Mouse (Mus musculus): ENCODE measurements around the gene C1qtnf2. TPM values are rescaled to one million over a fixed set of nuclear protein-coding genes. Genes with fewer than 3 reads are reported as not detected.

Gene C1qtnf2
- total RNA-seq, 2 experiments from 2014 or later, result not detected

DNA sequence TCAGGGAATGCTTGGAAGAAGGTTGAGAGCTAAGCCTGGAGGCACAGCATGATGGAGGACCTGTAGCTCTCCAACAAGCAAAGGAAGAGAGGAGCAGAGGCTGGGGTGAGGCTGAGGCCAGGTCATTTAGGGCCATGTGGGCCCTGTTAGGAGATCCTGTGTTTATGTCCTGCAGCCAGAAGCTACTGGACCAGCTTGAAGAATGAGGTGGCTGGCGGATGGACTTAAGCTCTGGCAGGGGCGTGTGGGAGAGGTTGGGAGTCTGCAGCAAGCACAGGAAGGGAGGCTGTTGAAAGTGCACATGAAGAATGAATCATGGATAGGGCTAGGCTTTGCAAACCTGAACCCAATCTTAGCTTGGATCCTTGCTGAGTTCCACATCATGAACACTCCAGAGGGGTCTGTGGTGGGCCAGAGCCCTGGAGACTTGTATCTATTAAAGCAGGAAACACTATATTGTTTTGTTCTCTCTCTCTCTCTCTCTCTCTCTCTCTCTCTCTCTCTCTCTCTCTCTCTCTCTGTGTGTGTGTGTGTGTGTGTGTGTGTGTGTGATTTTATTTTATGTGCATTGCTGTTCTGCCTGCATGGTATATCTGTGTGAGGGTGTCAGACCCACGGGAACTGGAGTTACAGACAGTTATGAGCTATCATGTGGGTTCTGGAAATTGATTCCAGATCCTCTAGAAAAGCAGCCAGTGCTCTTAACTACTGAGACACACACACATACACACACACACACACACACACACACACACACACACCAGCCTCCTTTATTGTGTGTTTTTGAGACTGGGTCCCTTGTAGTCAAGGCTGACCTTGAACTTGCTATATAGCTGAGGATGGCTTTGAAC, 7.8 kb downstream of the C1qtnf2 start:
- no peak for ATAC-seq (replicated peaks; ENCODE audit: low FRiP score, poor library complexity, severe bottlenecking)

GRCm38 (mm10) chr11:43483122-43483792, 9.2 kb downstream of the C1qtnf2 start:
- ATAC-seq (replicated peaks; ENCODE audit: low FRiP score, poor library complexity, severe bottlenecking), result no peak

DNA sequence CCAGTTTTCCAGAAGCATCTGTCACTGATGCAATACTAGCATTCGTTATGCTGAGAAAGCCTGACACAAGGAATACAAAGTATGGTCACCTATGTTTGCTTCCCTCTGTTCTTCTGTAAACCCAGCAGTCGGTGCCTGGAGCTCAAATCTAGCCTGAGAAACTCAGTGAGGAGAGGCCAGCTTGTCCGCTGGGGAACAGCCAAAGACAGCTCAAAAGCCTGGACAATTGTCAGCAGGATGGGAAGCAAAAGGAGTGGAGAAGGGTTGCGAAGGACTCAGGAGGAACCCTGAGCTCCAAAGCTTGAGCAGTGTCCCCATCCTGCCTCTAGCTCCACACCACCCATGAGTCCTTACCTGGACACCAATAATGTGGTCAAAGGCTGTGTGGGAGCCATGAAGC, 10.0 kb downstream of the C1qtnf2 start:
- 0 out of 2 replicates have a peak, but pooled peaks have one; percentile 19 for ATAC-seq (replicated peaks; ENCODE audit: low FRiP score, poor library complexity, severe bottlenecking)

- no peak for ATAC-seq (replicated peaks; ENCODE audit: low FRiP score, poor library complexity, severe bottlenecking)
Observed at GRCm38 (mm10) chr11:43484652-43485051, 10.6 kb downstream of the C1qtnf2 start.

GRCm38 (mm10) chr11:43485855-43486254, 11.8 kb downstream of the C1qtnf2 start:
- ATAC-seq (replicated peaks; ENCODE audit: low FRiP score, poor library complexity, severe bottlenecking), result no peak

DNA sequence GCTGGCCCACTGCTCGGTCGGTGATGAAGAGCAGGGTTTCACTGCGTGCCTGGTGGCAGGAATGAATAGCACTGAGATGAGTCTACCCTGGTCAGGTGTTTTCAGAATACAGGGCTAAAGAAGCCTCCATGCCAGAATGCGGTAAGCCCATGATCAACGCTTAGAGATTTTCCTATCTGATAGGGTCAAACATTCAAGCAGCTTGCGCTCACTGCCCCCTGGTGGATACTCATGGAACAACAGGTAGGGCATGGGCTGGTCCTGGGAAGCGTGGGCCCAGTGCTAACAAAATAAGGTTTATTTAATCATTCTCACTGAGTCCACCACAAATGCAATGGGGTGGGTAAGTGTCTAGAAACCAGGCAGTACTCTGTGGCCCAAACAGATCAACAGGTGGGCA, 18.6 kb downstream of the C1qtnf2 start:
- ATAC-seq (replicated peaks; ENCODE audit: low FRiP score, poor library complexity, severe bottlenecking), result peak; percentile 52; the same call in 1 of the 2 replicates

DNA sequence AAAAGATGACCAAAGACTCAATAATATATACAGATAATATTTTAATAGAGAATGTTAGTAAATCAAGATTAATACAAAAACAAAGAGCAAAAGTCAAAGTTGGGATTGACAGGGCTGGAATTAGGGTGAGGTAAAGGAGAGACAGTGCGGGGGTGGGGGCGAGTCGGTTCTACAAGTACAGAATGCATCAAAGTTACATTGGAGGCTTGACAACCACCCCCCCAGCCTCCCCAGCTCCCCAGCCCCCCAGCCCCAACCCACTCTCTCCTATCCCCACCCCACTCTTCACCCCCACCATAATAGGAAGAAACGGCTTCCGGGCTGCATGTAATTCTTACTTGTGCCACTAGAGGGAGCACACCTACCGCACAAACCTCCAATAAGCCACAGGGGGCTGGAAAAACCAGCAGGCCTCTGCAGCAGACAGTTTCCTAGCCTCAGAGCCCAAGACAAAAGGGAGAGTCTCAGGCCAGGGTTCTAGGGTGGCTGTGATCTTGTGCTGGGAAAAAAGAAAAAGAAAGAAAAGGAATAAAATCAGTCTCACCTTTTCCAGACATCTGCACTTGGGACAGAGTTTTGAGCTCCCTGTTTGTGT, 19.8 kb downstream of the C1qtnf2 start:
- no peak for ATAC-seq (replicated peaks; ENCODE audit: low FRiP score, poor library complexity, severe bottlenecking)

GRCm38 (mm10) chr11:43495037-43495436, 21.0 kb downstream of the C1qtnf2 start:
- ATAC-seq (replicated peaks; ENCODE audit: low FRiP score, poor library complexity, severe bottlenecking), result no peak

DNA sequence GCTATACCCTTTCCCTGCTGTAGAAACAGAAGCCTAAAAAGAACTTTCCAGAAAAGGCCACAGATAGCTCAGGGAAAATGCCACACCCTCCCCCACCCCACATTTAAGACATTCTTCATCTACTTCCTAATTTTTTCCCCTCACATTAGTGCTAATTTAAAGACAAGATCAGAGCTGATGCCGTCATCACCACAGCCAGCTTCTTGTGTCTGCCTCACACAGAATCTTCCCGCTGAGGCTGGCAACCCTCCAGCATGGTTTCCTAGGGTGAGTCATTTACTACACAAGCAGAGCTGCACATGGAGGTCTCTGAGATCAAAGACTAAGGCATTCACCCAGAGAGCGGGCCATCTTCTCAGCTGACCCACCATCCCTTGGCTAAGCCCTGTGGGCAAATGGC, 21.5 kb downstream of the C1qtnf2 start:
- no peak for ATAC-seq (replicated peaks; ENCODE audit: low FRiP score, poor library complexity, severe bottlenecking)

GRCm38 (mm10) chr11:43501256-43501655, 27.2 kb downstream of the C1qtnf2 start:
- no peak for ATAC-seq (replicated peaks; ENCODE audit: low FRiP score, poor library complexity, severe bottlenecking)

DNA sequence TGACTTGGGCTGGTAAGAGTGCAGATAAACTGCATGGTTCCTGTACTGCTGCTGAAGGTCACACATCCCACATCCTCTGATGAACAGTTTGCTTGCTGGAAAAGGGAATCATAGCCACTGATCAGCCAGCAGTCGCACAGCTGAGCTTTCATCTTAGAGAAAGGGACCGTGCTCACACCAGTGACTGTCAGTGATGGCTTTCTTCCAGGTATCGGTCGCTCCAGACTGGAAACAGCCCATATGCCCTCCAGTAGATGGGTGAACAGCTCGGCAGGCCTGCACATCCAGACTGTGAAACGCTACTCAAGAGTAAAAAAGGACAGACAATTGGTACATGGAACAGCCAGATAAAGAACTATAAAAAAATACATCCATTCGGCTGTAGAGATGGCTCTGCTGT, 31.1 kb downstream of the C1qtnf2 start:
- no peak for ATAC-seq (replicated peaks; ENCODE audit: low FRiP score, poor library complexity, severe bottlenecking)

GRCm38 (mm10) chr11:43507976-43508375, 33.9 kb downstream of the C1qtnf2 start:
- no peak for ATAC-seq (replicated peaks; ENCODE audit: low FRiP score, poor library complexity, severe bottlenecking)

- no peak for ATAC-seq (replicated peaks; ENCODE audit: low FRiP score, poor library complexity, severe bottlenecking)
Observed at GRCm38 (mm10) chr11:43509878-43510277, 35.8 kb downstream of the C1qtnf2 start.

DNA sequence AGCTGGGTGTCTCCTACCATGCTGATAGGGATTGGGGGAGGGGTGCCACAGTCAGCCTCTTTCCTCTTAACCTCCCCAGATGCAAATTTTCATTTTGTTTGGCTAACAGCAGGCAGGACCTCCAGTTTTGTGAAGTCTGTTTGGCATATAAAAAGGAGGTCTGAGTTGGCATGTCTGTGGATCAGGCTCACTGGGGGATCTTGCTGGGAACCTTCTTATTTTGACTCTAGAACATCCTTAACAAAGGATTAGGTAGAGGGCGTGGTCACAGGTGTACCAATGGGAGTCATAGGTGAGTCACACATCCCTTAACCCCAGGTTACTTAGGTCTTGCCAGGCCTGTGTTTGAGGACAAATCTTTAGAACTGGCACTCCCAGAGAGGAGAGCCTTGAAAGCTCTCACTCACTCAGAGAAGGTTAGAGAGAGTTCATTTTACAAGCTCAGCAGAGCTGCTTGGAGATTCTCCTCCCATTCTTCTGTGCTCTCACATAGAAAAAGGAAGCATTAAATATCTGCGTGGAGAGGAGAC, 38.6 kb downstream of the C1qtnf2 start:
- no peak for ATAC-seq (replicated peaks; ENCODE audit: low FRiP score, poor library complexity, severe bottlenecking)

- ATAC-seq (replicated peaks; ENCODE audit: low FRiP score, poor library complexity, severe bottlenecking), result no peak
Observed at GRCm38 (mm10) chr11:43516344-43517021, 42.4 kb downstream of the C1qtnf2 start.

DNA sequence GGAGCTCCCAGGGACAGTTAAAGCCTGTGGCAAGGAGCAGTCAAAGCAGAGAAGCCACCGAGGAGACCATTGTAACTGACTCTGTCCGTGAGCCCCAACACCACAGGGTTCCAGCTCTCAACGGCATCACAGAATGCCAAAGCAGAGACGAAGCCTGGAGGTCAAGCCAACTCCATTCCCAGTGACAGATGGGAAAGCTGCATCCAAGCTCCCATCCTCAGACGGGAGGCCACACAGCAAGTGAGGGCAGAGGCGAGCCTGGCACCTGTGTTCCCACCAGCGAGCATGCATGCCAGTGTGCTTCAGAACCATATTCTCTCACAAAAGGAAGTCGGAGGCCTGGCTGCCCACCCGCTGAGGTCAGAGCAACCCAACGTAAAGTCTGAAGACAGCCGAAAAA, 43.6 kb downstream of the C1qtnf2 start:
- no peak for ATAC-seq (replicated peaks; ENCODE audit: low FRiP score, poor library complexity, severe bottlenecking)

DNA sequence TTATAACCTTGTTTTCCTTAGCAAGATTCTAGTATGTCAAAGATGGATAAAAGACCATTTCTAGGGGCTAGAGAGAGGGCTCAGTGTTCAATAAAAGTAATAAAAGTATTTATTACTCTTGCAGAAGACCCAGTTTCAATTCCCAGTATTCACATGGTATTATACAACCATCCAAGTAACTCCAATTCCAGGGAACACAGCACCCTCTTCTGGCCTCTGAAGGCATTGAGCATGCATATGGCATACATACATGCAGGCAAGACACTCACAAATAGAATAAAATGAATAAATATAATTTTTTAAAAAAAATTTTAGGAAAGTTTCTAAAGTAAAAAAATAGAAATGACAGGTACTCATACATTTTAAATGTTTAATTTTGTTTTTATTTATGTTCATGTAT, 44.0 kb downstream of the C1qtnf2 start:
- no peak for ATAC-seq (replicated peaks; ENCODE audit: low FRiP score, poor library complexity, severe bottlenecking)

- ATAC-seq (replicated peaks; ENCODE audit: low FRiP score, poor library complexity, severe bottlenecking), result no peak
Observed at GRCm38 (mm10) chr11:43518821-43519220, 44.7 kb downstream of the C1qtnf2 start.

DNA sequence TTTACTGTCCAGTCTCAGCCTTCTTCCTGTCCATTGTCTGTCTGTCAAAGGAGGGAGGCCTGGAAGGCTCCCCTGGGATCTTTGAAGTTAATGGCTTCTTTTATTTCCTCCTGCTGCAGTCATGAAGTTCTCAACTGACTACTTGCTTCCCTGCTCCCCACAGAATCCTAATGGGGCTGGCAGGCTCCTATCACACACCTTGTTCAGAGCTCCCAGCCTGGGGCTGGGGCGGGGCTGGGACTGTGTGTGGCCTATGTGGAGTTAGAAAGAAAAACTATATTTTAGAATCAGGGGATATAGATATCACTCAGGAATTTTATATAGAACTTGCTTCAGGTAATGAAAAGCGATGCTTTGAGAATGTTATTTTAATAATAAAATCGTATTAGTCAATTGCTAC, 46.4 kb downstream of the C1qtnf2 start:
- ATAC-seq (replicated peaks; ENCODE audit: low FRiP score, poor library complexity, severe bottlenecking), result no peak

GRCm38 (mm10) chr11:43528078-43528682, 54.1 kb downstream of the C1qtnf2 start:
- ATAC-seq (replicated peaks; ENCODE audit: low FRiP score, poor library complexity, severe bottlenecking), result no peak
